Mouse (Mus musculus) CH12.LX (cell line): ENCODE data around the gene Gnb2. TPM values are rescaled to one million over a fixed set of nuclear protein-coding genes. Genes with fewer than 3 reads are reported as not detected.

ENCODE experiments used
- DNase-seq: peaks from one replicate; pipeline ENCODE4 v3.0.0-alpha.2; 2013; ENCODE audit errors: extremely low read depth
- H3K27ac ChIP-seq: 2 replicates; pipeline ENCODE4 v1.5.1; 2012; ENCODE audit warnings: low read depth, mild to moderate bottlenecking, control low read depth, moderate library complexity; ENCODE audit not compliant: insufficient read depth
- H3K27me3 ChIP-seq: replicated peaks from 2 replicates; pipeline ENCODE3; 2012; ENCODE audit warnings: inconsistent platforms
- H3K36me3 ChIP-seq, 2 experiments: replicated peaks in 1 of 2; 2 replicates each; pipeline versions ENCODE3 to v1.6.1; 2012; ENCODE audit warnings: inconsistent platforms in 1 of 2, low read length in 1 of 2, mild to moderate bottlenecking in 1 of 2, mixed read lengths in 1 of 2, moderate library complexity in 1 of 2; ENCODE audit not compliant: control insufficient read depth in 1 of 2, insufficient read depth in 1 of 2
- H3K4me1 ChIP-seq, 2 experiments: 2 replicates each; pipeline ENCODE4 v1.6.1; 2012; ENCODE audit warnings: inconsistent platforms in 1 of 2, moderate library complexity in 1 of 2; ENCODE audit not compliant: insufficient read depth in 2 of 2, control insufficient read depth in 1 of 2
- H3K4me2 ChIP-seq: 2 replicates; pipeline ENCODE4 v1.6.1; 2012; ENCODE audit warnings: low read depth, mild to moderate bottlenecking, control low read depth; ENCODE audit not compliant: poor library complexity, insufficient read depth, severe bottlenecking
- H3K4me3 ChIP-seq, 3 experiments: fragments of 150-350 bp in 1 of 3; sonication (generic) in 1 of 3; replicated peaks in 1 of 3; 2 replicates each; pipeline versions ENCODE3 to v1.5.1; 2011 to 2012; ENCODE audit warnings: low read depth in 2 of 3, low read length in 2 of 3, mild to moderate bottlenecking in 2 of 3, moderate library complexity in 2 of 3, control low read depth in 1 of 3, improper control_type of control experiment in 1 of 3, inconsistent platforms in 1 of 3, mixed read lengths in 1 of 3; ENCODE audit not compliant: poor library complexity in 1 of 3
- H3K79me2 ChIP-seq: replicated peaks from 2 replicates; pipeline ENCODE4 v1.6.1; 2012; ENCODE audit warnings: mild to moderate bottlenecking, moderate library complexity; ENCODE audit not compliant: control insufficient read depth, poor library complexity, insufficient read depth, severe bottlenecking; ENCODE audit errors: extremely low read depth
- H3K9ac ChIP-seq: 2 replicates; pipeline ENCODE4 v1.6.1; 2012; ENCODE audit warnings: low read depth, mild to moderate bottlenecking, control low read depth, moderate library complexity; ENCODE audit not compliant: insufficient read depth
- H3K9me3 ChIP-seq: replicated peaks from 2 replicates; pipeline ENCODE3; 2012; ENCODE audit warnings: low read length, inconsistent platforms, mixed read lengths
- BHLHE40 ChIP-seq: IDR thresholded peaks from 2 replicates; pipeline ENCODE4 v1.6.1; 2011; ENCODE audit warnings: mild to moderate bottlenecking, low read depth, low read length, improper control_type of control experiment
- CHD1 ChIP-seq: IDR thresholded peaks from 2 replicates; pipeline ENCODE4 v1.6.1; 2012; ENCODE audit warnings: low read depth, low read length, improper control_type of control experiment, inconsistent platforms
- CHD2 ChIP-seq: IDR thresholded peaks from 2 replicates; pipeline ENCODE4 v1.6.1; 2011; ENCODE audit warnings: low read length, improper control_type of control experiment
- CTCF ChIP-seq, 2 experiments: IDR thresholded peaks in 1 of 2; conservative IDR thresholded peaks in 1 of 2; 2 replicates each; pipeline ENCODE4 v1.5.1; 2011 to 2012; ENCODE audit warnings: low read depth in 2 of 2, low read length in 2 of 2, improper control_type of control experiment in 1 of 2, inconsistent platforms in 1 of 2, mild to moderate bottlenecking in 1 of 2, moderate library complexity in 1 of 2
- E2F4 ChIP-seq: IDR thresholded peaks from 2 replicates; pipeline ENCODE4 v1.6.1; 2011; ENCODE audit warnings: low read depth, low read length, improper control_type of control experiment; ENCODE audit not compliant: insufficient replicate concordance
- ELF1 ChIP-seq: IDR thresholded peaks from 2 replicates; pipeline ENCODE4 v1.6.1; 2014; ENCODE audit warnings: low read depth, mild to moderate bottlenecking, inconsistent platforms, low read length, improper control_type of control experiment
- EP300 ChIP-seq: IDR thresholded peaks from 2 replicates; pipeline ENCODE4 v1.6.1; 2011; ENCODE audit warnings: low read length, improper control_type of control experiment
- ETS1 ChIP-seq: conservative IDR thresholded peaks from 2 replicates; pipeline ENCODE4 v1.6.1; 2012; ENCODE audit warnings: low read depth, mild to moderate bottlenecking, inconsistent platforms, low read length, improper control_type of control experiment, moderate library complexity
- GABPA ChIP-seq: IDR thresholded peaks from 2 replicates; pipeline ENCODE4 v1.6.1; 2012; ENCODE audit warnings: low read depth, low read length, improper control_type of control experiment, inconsistent platforms; ENCODE audit not compliant: insufficient replicate concordance
- HCFC1 ChIP-seq: IDR thresholded peaks from 2 replicates; pipeline ENCODE4 v1.6.1; 2012; ENCODE audit warnings: low read depth, mild to moderate bottlenecking, inconsistent platforms, low read length, improper control_type of control experiment
- JUND ChIP-seq: conservative IDR thresholded peaks from 2 replicates; pipeline ENCODE4 v1.6.1; 2011; ENCODE audit warnings: low read depth, low read length, improper control_type of control experiment
- KAT2A ChIP-seq: IDR thresholded peaks from 2 replicates; pipeline ENCODE4 v1.6.1; 2012; ENCODE audit warnings: low read length, improper control_type of control experiment, inconsistent platforms; ENCODE audit not compliant: insufficient replicate concordance
- MAFK ChIP-seq: IDR thresholded peaks from 2 replicates; pipeline ENCODE4 v1.6.1; 2011; ENCODE audit warnings: low read length, improper control_type of control experiment; ENCODE audit not compliant: insufficient replicate concordance
- MAX ChIP-seq: IDR thresholded peaks from 2 replicates; pipeline ENCODE4 v1.6.1; 2011; ENCODE audit warnings: low read length, improper control_type of control experiment
- MXI1 ChIP-seq: IDR thresholded peaks from 2 replicates; pipeline ENCODE4 v1.6.1; 2011; ENCODE audit warnings: mild to moderate bottlenecking, low read depth, low read length, improper control_type of control experiment
- NELFE ChIP-seq: IDR thresholded peaks from 2 replicates; pipeline ENCODE4 v1.6.1; 2011; ENCODE audit warnings: low read depth, low read length, improper control_type of control experiment
- PAX5 ChIP-seq: IDR thresholded peaks from 2 replicates; pipeline ENCODE4 v1.6.1; 2012; ENCODE audit warnings: low read length, inconsistent platforms, mixed read lengths
- POLR2AphosphoS2 ChIP-seq: IDR thresholded peaks from 2 replicates; pipeline ENCODE4 v1.6.1; 2011; ENCODE audit warnings: low read depth, low read length, improper control_type of control experiment
- RAD21 ChIP-seq: IDR thresholded peaks from 2 replicates; pipeline ENCODE4 v1.6.1; 2011; ENCODE audit warnings: low read depth, mild to moderate bottlenecking, low read length, improper control_type of control experiment, moderate library complexity
- SIN3A ChIP-seq: IDR thresholded peaks from 2 replicates; pipeline ENCODE4 v1.6.1; 2012; ENCODE audit warnings: low read length, improper control_type of control experiment, inconsistent platforms
- SMC3 ChIP-seq: IDR thresholded peaks from 2 replicates; pipeline ENCODE4 v1.6.1; 2011; ENCODE audit warnings: low read depth, low read length, improper control_type of control experiment
- TBP ChIP-seq: conservative IDR thresholded peaks from 2 replicates; pipeline ENCODE4 v1.6.1; 2011; ENCODE audit warnings: low read depth, low read length, improper control_type of control experiment
- TCF12 ChIP-seq: IDR thresholded peaks from 2 replicates; pipeline ENCODE4 v1.6.1; 2014; ENCODE audit warnings: low read depth, mild to moderate bottlenecking, inconsistent platforms, low read length, improper control_type of control experiment
- UBTF ChIP-seq: IDR thresholded peaks from 2 replicates; pipeline ENCODE4 v1.6.1; 2012; ENCODE audit warnings: low read depth, mild to moderate bottlenecking, inconsistent platforms, low read length, improper control_type of control experiment, moderate library complexity
- USF2 ChIP-seq: conservative IDR thresholded peaks from 2 replicates; pipeline ENCODE4 v1.6.1; 2011; ENCODE audit warnings: low read depth, low read length, improper control_type of control experiment
- ZC3H11A ChIP-seq: IDR thresholded peaks from 2 replicates; pipeline ENCODE4 v1.6.1; 2012; ENCODE audit warnings: low read depth, mild to moderate bottlenecking, inconsistent platforms, low read length, improper control_type of control experiment
- dilution Hi-C: fragments of 300-500 bp; cut with MboI; formaldehyde crosslinking; loops from 2 replicates; pipeline ENCODE4 v1.14.3; 2020; ENCODE audit warnings: low sequenced_read_pairs; ENCODE audit not compliant: extremely low pct_unique_long_range_greater_than_20kb, extremely low pct_ligation_motif_present
- in situ Hi-C: fragments of 300-500 bp; cut with MboI; formaldehyde crosslinking; loops from 3 replicates; pipeline ENCODE4 v1.14.3; 2019; ENCODE audit warnings: low sequenced_read_pairs, low pct_ligation_motif_present, low pct_unique_long_range_greater_than_20kb, mixed read lengths
- polyA plus RNA-seq: library from polyadenylated mRNA; unstranded; fragments of >175 nt; gene quantifications from 2 replicates; pipeline ENCODE4 v1.2.1, GENCODE M21; 2012; ENCODE audit warnings: low read depth; ENCODE audit not compliant: insufficient read length
- total RNA-seq, 2 experiments: library from RNA; depleted of rRNA; stranded (reverse); fragments of 300-350 nt in 1 of 2; fragments of >200 nt in 1 of 2; gene quantifications; 2 replicates each; pipeline ENCODE4 v1.2.3; 2012 to 2014

The Gnb2 gene
- total and polyA plus RNA-seq, 3 experiments: 264 to 480 (median 327) TPM

DNA sequence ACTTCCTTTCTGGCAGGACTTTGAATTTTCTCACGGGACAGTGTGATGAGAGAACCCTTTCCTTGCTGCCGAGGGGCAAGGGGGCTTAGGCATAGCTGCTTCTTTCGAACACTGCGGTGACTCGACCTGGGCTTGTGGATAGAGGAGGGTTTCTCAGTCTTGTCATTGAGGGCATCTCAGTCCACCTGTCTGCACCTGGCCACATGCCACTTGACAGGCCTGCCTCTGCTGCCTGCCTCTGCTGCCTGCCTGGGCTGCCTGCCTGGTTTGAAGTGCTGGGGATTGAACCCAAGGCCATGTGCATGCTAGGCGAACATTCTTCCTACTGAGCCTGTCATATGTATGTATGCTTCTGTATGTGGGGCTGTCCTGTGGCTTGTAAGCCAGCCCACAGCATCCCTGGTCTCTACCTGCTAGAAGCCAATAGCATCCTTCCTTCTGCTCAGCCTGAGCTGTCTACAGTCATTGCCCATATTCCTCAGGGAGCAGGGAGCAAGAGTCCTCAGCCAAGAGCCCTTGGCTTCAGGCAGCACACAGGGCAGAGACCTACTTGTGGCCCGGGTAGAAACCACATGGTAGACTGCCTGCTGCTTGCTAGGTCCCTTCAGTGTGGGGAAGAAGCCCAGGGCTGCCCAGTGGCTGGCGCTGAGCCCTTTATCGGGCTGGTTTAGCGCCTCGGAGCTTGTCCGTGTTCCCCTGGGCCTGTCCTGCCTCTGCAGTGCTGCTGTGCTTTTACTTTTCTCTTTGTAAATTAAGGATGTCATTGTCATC is 19.2 kb downstream of the Gnb2 start:
- Histone ChIP-seq H3K4me3 (no peak overlapping the region), H3K27ac (no peak overlapping the region), H3K27me3 (peaks cover 3% of the 10 kb centered on the region), H3K36me3 (peaks cover 11 to 56% of the 10 kb centered on the region in 2 experiments), H3K9me3 (no peaks in the 10 kb centered on the region), H3K4me2 (no peak overlapping the region), H3K79me2 (peaks cover 26% of the 10 kb centered on the region), H3K4me1 (peaks cover 3 to 35% of the 10 kb centered on the region in 2 experiments; a peak in 3 of 4 replicates), H3K9ac (no peak overlapping the region)
- dilution Hi-C loops (no loop called here), in situ Hi-C loops (loop anchor here (25.0 kb wide), 1 partner anchor 248 kb away; no protein-coding TSS in a partner anchor)
- no peak for TF ChIP-seq SMC3
- no peak for TF ChIP-seq SIN3A
- TF ChIP-seq MAX: no peak
- no peak for TF ChIP-seq TCF12
- no peak for TF ChIP-seq TBP
- TF ChIP-seq UBTF: no peak
- no peak for TF ChIP-seq EP300
- no peak for TF ChIP-seq POLR2AphosphoS2
- TF ChIP-seq MAFK: no peak
- DNase-seq: no peak

DNA sequence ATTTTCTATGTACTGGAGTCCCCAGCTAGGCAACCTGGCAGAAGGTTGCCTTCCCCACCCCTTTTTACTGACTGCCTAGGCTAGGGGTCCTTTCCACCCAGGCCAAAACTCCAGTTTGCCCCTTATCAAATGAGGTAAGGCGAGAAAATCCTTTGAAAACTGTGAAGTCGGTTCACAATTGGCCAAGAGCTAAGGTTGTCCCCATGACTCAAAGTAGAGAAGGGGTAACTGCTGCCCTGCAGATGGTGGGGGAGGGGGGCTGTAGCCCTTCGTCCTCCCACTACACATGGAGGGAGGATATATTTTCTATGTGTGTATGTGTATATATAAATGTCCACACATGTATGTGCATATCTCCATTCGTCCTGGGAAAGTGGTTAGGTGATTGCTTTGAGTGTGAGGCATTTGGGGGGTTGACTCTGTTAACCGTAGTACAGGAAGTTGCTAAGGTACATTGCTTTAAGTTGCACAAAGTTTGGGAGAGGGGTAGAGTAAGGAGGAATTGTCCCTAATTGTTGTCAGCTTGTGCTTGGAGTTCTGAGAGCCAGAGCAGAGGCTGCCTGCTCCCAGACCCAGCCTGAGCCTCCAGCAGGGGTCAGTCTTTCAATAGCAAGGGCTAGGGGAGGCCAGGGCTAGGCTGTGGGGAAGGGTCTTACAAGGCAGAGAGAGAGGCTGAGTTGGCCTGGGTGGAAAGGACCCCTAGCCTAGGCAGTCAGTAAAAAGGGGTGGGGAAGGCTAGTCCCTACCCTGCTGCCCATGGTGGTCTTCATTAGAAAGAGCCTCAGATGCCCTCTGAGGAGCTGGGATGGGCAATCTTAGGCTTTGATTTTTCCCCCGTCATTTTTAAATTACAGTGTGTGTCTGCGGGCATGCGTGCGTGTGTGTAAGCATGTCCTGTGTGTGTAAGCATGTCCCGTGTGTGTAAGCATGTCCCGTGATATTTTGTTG is 20.2 kb downstream of the Gnb2 start:
- Histone ChIP-seq H3K9ac (no peak overlapping the region), H3K4me1 (peaks cover 3 to 35% of the 10 kb centered on the region in 2 experiments; a peak in 3 of 4 replicates), H3K27ac (no peak overlapping the region), H3K4me2 (no peak overlapping the region), H3K36me3 (peaks cover 4 to 46% of the 10 kb centered on the region in 2 experiments), H3K9me3 (no peaks in the 10 kb centered on the region), H3K79me2 (peaks cover 26% of the 10 kb centered on the region), H3K27me3 (peaks cover 11% of the 10 kb centered on the region), H3K4me3 (no peak overlapping the region)
- TF ChIP-seq HCFC1 (no peak), MXI1 (no peak), POLR2AphosphoS2 (no peak), USF2 (no peak), NELFE (no peak), RAD21 (peak; percentile 44), SMC3 (peak; percentile 48), ETS1 (no peak), ELF1 (no peak), E2F4 (no peak), ZC3H11A (no peak), JUND (no peak), CTCF (conservative IDR thresholded peaks at IDR 0.05 in 1 of 2, IDR thresholded peaks at IDR 0.05 in 1 of 2; ENCODE audit: low read depth in 2 of 2, low read length in 2 of 2) (peak in 1 of 2 experiments; percentile 68; a peak in 2 of 4 replicates), GABPA (no peak), CHD2 (no peak), SIN3A (no peak), UBTF (no peak), KAT2A (no peak), CHD1 (no peak), TBP (no peak), PAX5 (no peak), BHLHE40 (no peak), TCF12 (no peak)
- dilution Hi-C loops: no loop called here
- in situ Hi-C loops: loop anchor here (25.0 kb wide), 1 partner anchor 249 kb away; no protein-coding TSS in a partner anchor
- DNase-seq: no peak
